Mouse (Mus musculus) heart, postnatal 36 days (tissue): ENCODE results near the gene Zfp472. TPM values are rescaled to one million over a fixed set of nuclear protein-coding genes. Genes with fewer than 3 reads are reported as not detected.
A peak's percentile ranks its signal among the peaks of the same experiment; 100 is the strongest.

Experiments used
- DNase-seq, 2 experiments: peaks; one replicate each; pipeline ENCODE4 v3.0.0; 2021 to 2022
- intact Hi-C: fragments of 180-260 bp; cut with DNase I; formaldehyde crosslinking; loops from one replicate; pipeline ENCODE4 v1.15.1; 2025
- total RNA-seq, 2 experiments: library from RNA; stranded (reverse); gene quantifications; 2 replicates each; pipeline ENCODE4 v1.2.3; 2021

The Zfp472 gene
- total RNA-seq, result 1 to 10 TPM; 1.7 to 2.4 TPM

DNA sequence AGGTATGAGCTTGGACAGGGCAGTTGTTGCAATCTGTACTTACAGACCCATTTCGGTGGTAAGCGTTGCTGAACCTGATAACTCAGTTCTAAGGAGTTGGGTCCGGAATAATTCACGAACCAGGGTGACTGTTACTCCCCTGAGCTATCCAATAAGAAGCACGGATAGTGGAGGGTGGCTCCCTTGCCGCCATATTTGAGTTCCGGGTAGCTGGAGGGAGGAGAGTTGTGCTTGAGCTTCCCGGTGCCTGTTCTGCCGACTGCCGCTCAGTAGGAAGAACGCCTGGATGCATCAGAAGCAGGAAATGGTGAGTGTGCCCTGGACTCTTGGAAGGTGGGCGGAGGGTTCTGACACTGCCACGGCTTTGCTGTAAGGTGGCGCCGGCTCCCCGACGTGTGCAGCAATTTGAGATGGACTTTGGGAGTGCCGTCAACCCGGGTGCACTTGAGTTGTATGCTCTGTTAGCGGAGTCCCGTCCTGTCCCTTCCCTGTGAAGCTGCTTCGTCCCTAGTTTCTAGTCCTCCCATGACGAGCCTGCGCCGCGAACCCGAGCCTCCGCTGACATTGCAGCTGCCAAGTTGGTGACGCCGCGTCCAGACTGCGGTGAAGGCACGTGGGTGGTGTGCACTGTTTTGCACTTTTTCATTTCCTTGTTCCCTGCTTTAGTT is at the start of gene Zfp472:
Gene Zfp472, plus strand, starts transcription at position 192 of the 668 bp plus-strand sequence.
- intact Hi-C loops, result loop anchor here (2.0 kb wide), 1 partner anchor 19 kb away; the partner anchor contains the start of gene Cyp4f13
- peak; percentile 90 to 92 for DNase-seq

DNA sequence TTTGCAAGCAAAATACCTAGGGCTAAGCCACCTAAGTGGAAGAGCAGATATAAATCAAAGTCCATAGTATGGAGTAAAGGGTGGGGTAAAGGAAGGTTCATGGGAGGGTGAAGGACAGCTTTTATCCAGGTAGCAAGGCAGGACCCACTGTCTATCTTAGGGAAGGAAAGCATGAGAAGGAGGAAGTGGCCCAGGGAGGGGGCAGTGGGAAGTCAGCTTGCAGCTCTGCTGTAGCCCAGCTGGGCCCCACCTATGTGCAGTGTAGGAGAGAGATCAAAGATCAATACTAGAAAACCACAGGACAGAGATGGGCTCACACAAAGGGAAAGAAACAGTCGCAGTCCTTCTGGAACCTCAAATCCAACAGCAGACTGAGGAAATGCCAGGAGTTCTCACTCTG is 49.5 kb upstream of the Zfp472 start:
- intact Hi-C loops, result no loop called here
- no peak for DNase-seq

DNA sequence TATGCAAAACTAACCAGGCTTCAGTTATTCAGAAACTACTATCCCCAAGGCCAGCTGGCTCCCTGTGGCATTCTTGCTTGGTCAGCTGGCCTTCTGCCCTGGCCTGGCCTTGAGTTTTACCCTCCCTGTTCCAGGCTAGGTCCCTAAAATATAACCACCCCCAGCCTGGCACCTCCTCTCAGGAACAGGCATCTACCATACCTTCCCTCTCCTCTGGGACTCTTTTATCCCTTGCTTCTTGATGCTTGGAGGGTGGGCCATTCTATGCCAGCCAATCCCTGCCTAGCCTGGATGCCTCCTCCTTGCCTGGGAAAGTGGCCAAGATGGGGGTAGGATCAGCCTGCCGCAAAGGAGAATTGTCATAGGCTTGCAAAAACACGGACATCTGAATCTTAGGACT is 48.5 kb upstream of the Zfp472 start, which contains the start of gene Cyp4f14:
Gene Cyp4f14, minus strand, starts transcription at position 212 of the 400 bp plus-strand sequence.
- intact Hi-C loops, result no loop called here
- DNase-seq, result peak in 1 of 2 experiments; percentile 24

DNA sequence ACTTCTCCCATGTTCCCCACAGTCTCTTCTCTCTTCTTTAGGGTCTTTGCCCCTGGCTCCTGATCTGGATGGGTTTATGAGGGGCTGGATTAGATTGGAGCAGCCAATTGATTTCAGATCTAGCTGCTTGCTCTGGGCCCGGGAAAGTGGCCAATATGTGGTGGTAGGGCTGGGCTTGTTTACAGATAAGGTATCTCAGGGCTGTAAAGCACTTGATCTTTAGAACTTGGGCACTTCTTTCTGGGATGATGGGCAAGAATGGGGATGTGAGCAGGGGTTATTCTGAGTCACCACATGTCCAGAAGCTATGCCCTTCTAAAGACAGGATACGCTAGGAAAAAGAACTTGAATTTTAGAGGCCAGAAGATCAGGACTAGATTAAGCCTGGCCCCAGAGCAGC is 46.5 kb upstream of the Zfp472 start:
- intact Hi-C loops, result no loop called here
- DNase-seq, result no peak

DNA sequence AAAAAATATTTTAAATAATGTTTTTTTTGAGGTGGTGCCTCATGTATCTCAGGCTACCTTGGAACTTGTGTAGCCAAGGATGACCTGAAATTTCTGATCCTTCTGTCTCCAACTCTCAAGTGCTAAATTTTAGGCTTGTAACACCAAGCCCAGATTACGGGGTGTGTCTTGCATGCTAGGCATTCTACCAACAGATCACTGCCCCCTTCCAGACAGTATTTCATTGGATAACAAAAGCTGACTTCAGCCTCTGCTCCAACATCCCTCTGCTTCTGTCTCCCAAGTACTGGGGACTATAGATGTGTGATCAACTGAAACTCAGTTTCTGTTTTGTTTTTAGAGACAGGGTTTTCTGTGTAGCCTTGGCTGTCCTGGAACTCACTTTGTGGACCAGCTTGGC is 41.9 kb upstream of the Zfp472 start:
- DNase-seq, result no peak
- intact Hi-C loops, result no loop called here

DNA sequence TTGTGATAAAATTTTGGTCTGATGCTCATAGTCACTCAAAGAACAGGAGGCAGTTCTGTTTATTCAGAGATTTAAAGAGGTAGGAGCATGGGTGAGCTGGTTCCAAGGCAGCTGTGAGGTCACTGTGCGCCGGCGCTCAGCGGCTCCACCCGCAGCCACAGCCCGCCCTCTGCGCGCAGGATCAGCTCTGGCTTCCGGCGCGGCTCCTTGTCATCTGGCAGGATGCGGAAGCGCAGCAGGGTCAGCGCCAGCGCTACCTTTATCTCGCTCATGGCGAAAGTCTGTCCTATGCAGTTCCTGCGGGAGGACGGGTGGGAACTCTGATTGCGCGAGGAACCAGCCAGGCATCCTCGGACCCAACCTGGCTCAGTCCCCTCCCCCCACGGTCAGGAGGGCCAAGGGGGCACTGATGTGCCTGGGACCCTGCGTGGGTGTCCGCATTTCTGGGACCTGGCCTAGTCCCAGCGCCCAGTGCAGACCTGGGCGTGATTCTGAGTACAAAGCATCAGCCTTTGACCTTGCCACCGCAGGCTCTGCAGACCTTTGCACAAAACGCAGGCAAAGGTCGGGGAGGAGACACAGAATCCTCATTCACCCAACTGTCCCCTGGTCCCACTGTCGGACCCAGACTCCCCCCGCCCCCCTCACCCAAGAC is 40.8 kb upstream of the Zfp472 start:
- intact Hi-C loops, result no loop called here
- peak; percentile 74 for DNase-seq

DNA sequence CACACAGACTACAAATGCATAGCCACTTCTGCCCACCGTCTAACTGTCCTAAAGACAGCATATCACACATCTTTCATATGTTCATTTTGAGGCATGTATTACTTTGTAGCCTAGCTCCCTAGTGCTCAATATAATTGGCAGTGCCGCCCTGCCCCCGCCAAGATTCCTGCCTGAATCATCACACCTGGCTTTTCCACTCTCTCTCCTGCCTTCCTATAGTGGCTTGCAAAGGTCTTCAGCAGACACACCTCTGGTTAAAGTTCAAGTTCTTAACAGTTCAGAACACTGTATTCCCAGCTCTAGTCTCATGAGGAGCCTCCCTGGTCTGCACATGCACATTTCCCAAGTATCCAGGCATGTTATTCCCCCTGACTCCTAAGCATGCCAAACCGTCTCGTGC is 37.8 kb upstream of the Zfp472 start:
- intact Hi-C loops, result no loop called here
- no peak for DNase-seq

DNA sequence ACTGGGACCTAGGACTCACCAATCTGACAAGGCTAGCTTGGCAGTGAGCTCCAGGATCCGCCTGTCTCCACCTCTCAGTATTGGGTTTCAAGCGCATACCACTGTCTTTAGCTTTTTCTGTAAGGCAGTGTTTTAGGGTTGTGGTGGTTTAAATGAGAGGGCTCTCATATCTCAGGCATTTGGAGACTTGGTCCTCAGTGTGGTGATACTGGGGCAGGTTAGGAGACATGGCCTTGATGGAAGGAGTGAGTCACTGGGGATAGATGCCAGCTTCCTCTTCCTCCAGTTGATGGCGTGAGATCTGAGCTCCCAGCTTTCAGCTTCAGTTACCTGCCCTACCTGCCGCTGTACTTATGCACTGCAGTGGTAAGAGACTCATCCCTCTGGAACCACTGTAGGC is 25.8 kb upstream of the Zfp472 start:
- no peak for DNase-seq
- intact Hi-C loops, result no loop called here

DNA sequence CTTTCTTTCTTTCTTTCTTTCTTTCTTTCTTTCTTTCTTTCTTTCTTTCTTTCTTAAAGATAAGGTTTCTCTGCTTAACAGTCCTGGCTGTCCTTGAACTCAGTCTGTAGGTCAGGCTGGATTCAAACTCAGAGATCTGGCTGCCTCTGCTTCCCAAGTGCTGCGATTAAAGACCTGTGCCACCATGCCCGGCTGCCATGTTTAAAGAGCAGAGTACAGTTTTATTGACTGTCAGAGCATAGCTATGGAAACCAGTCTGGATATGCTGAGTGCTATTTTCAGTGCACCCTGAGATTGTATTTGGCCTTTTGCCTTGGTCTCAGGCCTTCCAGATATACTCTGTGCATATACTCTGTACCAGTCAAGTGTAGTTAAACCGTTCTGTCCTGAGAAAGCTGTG is 22.0 kb upstream of the Zfp472 start:
- DNase-seq, result no peak
- intact Hi-C loops, result no loop called here

DNA sequence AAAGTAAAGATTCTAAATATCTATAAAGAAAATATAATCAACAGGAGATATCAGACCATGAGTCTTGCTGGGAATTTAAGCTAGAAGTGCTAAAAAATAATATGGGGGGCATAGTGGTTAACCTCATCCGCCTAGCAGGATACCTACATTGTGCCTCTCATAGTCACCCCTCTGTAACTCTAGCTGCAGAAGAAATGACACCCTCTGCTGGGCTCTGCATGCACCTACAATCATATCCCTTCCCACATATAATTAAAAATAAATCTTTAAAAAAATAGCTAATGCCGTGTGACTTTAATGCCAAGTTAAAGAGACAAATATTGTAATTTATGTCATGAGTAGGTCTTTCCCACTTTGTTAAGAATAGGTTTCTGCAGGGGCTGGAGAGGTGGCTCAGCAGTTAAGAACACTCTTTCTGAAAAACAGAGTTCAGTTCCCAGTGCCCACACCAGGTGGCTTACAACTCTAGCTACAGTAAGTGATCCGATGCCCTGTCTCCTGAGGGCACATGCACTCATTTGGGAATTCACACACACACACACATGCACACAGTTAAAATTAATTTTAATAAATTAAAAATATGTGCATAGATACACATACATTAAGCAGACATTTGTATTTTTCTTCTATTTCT is 21.1 kb upstream of the Zfp472 start:
- no peak for DNase-seq
- intact Hi-C loops, result loop anchor here (5.0 kb wide), 2 partner anchors 52 to 157 kb away; partner anchors contain the start of genes Zfp870 and Zfp871

DNA sequence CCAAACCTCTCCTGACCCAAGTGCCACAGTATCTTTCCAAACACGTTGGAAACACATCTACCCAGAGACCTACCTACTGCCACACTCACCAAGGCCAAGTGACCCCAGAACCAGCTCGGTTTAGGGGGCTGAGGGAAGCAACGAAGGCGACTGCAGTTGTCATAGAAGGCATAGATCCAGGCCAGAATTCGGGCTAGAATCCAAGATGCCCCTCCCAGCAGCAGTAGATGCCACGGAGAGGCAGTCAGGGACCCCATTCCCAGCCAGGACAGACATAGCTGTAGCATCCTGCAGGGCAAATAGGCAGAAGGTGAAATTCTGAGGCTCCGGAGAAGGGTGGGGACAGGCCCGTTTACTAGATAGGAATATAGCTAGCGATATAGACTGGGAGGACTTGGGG is 18.9 kb upstream of the Zfp472 start:
- peak in 1 of 2 experiments; percentile 25 for DNase-seq
- intact Hi-C loops, result loop anchor here (2.0 to 5.0 kb wide), 3 partner anchors 18 to 159 kb away; partner anchors contain the start of genes Zfp472, Zfp870 and Zfp871

DNA sequence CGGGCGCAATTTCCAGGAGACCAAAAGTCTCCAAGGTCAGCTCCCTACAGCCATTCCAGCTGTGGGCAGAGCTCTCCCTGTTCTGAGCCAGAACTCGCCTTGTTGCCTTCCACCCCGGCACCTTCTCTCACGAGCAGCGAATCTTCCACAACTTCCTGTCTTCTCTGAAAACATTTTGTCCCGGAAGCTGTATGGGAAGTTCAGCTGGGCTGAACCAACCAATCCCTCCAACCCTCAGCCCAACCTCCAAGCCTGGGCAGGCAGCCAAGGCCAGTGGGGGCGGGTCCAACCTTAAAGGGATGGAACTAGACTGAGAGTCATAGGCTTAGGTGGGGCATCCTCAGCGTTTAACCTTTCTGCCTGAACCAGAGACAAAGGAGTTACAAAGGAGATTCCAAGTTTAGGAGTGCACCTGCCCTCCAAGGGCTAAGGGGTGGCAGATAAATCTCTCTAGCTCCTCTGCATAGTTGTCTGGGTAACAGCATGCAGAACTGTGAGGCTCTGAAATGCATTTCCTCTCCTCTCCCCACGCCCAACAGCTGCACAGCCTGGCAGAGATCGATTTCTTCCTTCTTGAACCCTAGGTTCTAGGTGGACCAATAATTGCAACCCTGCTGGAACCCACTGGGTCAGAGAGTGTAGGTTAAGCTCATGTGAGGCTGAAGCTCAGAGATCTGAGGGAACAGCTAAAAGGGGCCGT is 18.2 kb upstream of the Zfp472 start, which contains the start of gene Cyp4f13:
Gene Cyp4f13, minus strand, starts transcription at position 188 of the 700 bp plus-strand sequence.
- intact Hi-C loops, result loop anchor here (2.0 to 5.0 kb wide), 3 partner anchors 17 to 160 kb away; partner anchors contain the start of genes Zfp472, Zfp870 and Zfp871
- peak; percentile 99 to 100 for DNase-seq

DNA sequence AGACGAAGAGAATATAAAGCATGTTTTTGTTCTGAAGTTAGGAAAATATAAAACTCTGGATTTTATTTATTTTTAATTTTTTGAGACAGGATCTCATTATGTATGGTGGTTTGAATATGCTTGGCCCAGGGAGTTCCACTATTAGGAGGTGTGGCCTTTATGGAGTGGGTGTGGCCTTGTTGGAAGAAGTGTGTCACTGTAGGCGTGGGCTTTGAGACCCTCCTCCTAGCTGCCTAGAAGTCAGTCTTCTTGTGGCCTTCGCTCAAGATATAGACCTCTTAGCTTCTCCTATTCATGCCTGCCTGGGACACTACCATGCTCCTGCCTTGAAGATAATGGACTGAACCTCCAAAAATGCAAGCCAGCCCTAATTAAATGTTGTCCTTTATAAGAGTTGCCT is 15.5 kb upstream of the Zfp472 start:
- intact Hi-C loops, result loop anchor here (2.0 to 5.0 kb wide), 4 partner anchors 93 to 421 kb away; no protein-coding TSS in a partner anchor
- no peak for DNase-seq

DNA sequence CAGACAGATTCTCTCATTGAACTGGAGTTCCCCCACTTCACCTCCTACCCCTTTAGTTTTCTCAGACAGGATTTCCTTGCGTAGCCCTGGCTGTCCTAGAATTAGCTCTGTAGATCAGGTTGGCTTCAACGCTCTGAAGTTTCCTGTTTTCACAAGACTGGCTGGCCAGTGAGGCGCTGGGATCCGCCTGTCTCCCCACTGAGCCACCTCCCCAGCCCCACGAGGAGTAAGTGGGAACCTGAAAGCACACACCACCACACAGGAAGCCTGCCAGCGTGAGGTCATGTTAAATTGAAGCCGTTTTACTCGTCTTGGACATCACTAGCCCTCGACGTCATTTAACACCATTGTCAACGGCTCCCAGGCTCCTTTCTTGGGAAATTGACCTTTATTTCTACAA is 14.6 kb upstream of the Zfp472 start:
- DNase-seq, result no peak
- intact Hi-C loops, result loop anchor here (1.0 to 5.0 kb wide), 6 partner anchors 47 to 422 kb away; no protein-coding TSS in a partner anchor

DNA sequence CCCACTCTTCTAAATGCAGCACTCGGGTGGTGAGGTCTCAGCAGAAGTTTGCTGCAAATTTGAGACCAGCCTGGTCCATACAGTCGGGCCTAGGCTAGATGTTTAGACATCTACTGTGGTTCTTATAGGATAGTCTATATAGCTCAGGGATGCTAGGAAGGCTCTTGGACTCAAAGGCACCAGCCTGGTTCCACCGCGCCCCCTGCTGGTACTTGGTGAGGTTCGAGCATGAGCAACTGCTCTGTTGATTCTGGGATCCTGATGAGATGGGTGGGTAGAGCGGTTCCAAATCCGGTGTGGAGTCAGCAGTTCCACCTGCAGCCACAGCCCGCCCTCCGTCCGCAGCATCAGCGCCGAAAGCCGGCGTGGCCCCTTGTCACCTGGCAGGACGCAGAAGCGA is 14.2 kb upstream of the Zfp472 start:
- intact Hi-C loops, result loop anchor here (1.0 to 5.0 kb wide), 6 partner anchors 47 to 423 kb away; no protein-coding TSS in a partner anchor

DNA sequence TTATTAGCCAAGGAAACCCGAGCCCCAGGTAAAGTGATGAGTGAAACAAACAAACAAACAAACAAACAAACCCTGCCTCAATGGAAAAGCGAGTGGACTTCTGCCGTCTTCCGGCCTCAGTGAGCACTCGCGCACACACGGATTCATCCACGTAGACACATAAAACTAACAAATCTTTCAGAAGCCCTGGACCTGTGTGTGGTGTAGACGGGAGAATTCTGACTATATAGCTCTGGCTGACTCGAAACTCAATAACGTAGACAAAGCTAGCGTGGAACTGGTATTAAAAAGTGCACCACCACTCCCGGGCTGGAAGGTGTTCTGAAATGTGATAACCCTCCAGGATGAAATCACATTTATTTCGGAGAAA is 376 bp upstream of the Zfp472 start:
- no peak for DNase-seq
- intact Hi-C loops, result loop anchor here (2.0 kb wide), 1 partner anchor 18 kb away; the partner anchor contains the start of gene Cyp4f13

More for the DNA sequence above, 14.2 kb upstream of the Zfp472 start:
- DNase-seq, result peak; percentile 83 to 91

DNA sequence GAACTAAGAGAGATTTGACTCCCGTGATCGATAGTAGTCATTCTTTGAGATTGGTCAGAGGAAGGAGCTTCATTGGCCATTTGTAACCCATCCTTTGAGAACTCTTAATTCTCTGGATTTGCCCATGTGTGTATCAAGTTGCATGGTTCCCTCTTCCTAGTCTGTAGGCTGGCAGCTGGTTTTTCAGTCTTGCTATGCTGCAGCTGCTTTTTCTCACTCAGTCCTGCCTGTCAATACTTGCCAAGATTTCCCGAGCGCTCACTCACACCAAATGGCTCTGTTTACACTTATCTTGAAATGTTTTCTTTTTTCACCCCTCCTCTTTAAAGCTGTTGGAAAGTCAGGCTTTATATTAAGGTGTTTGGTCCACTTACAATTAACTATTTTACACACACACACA is 15.7 kb downstream of the Zfp472 start:
- intact Hi-C loops, result no loop called here
- no peak for DNase-seq

DNA sequence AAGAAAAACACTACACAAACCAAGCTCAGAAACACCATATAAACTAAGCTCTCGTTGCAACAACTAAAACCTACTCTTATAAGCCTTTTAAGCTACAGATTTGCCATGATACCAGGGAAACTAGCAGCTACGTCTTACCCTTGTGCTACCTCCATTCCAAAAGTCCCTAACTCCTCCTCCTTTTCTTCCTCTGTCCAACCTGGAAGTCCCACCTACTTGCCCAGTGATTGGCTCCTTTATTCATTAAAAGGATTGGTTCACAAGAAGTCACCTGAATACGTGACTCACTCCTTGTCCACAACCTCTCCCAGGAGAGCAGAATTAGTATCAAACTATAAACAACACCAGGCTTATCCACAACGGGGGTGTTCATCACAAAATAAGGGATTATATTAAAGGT is 20.7 kb downstream of the Zfp472 start:
- no peak for DNase-seq
- intact Hi-C loops, result no loop called here

DNA sequence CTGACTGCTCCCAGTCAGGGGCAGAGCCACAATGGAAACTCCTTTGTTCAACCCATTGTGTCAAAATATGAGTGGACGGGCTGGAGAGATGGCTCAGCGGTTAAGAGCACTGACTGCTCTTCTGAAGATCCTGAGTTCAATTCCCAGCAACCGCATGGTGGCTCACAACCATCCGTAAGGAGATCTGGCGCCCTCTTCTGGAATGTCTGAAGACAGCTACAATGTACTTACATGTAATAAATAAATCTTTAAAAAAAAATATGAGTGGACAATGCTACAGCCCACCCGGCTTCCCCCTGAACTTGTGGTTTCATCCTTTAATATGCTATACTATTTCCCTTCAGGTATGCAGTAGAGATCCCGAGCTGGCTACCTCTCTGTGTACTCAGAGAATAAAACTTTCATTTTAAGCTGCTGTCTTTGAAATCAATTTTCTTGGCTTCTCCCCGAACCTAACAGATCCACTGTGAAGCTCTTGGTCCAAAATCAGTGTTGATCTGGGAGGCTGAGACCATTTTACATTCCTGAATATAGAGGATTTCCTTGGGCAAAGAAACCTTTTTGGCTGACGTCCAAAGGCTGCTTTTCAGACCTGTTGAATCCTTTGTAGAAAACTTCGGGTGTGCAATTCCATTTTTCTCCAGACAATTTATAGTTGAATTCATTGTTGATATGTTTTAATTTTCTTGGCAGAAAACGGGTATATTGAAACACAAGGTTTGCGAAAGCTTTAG is 26.5 kb downstream of the Zfp472 start:
- DNase-seq, result peak; percentile 10 to 14
- intact Hi-C loops, result loop anchor here (5.0 kb wide), 1 partner anchor 100 kb away; no protein-coding TSS in a partner anchor
